Mouse (Mus musculus) small intestine, adult 2 months (tissue): Measurements from ENCODE around the gene Tmem200c.

Source experiments
- CTCF ChIP-seq: fragments of 200-500 bp; IDR thresholded peaks from 2 replicates; pipeline ENCODE4 v1.5.1; 2012; ENCODE audit warnings: low read depth, mild to moderate bottlenecking, control low read depth, inconsistent platforms, low read length, moderate library complexity, mixed read lengths; ENCODE audit not compliant: insufficient replicate concordance, insufficient read length; ENCODE audit errors: extremely low read depth
- POLR2A ChIP-seq: fragments of 200-500 bp; IDR thresholded peaks from 2 replicates; pipeline ENCODE4 v1.6.1; 2012; ENCODE audit warnings: low read depth, mild to moderate bottlenecking, control low read depth, inconsistent platforms, low read length, moderate library complexity

DNA sequence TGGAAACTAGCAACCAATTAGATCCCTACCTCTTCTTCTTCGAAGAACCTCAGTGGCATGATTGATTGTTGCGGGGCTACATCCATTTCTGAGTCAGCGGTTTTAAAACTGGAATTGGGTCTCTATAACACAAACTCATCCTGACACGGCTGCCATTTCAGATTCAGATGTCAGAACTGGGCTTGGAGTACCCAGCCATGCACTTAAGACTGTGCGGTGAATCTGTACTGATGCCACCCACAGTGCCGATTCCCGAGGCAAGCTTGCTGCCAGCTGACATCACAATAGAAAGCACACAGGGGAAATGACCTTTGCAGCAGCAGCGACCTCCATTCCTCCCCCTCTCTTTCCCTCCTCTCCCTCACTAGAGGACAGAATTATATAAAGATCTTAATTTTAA lies 47.6 kb downstream of the Tmem200c start:
- no peak for TF ChIP-seq CTCF
- TF ChIP-seq POLR2A = no peak
